Mouse (Mus musculus) heart, adult 2 months (tissue): ENCODE measurements around the gene Dnah3. TPM values are rescaled to one million over a fixed set of nuclear protein-coding genes. Genes with fewer than 3 reads are reported as not detected.

ENCODE experiments used
- DNase-seq, 2 experiments: peaks; one replicate each; pipeline ENCODE4 v3.0.0; 2021
- H3K27ac ChIP-seq: fragments of 200-600 bp; 2 replicates; pipeline ENCODE4 v1.8.1; 2022
- H3K27me3 ChIP-seq: fragments of 200-500 bp; 2 replicates; pipeline ENCODE4 v1.6.1; 2012; ENCODE audit warnings: mild to moderate bottlenecking, low read length, inconsistent platforms, mixed read lengths; ENCODE audit not compliant: control insufficient read depth, insufficient read depth
- H3K36me3 ChIP-seq: fragments of 200-500 bp; 2 replicates; pipeline ENCODE4 v1.6.1; 2012; ENCODE audit warnings: low read length, inconsistent platforms; ENCODE audit not compliant: control insufficient read depth, insufficient read depth
- H3K4me1 ChIP-seq: fragments of 200-500 bp; 2 replicates; pipeline ENCODE4 v1.6.1; 2011; ENCODE audit warnings: low read length; ENCODE audit not compliant: control insufficient read depth, insufficient read depth
- H3K4me3 ChIP-seq: fragments of 200-600 bp; 2 replicates; pipeline ENCODE4 v1.8.1; 2022
- H3K79me2 ChIP-seq: fragments of 200-500 bp; replicated peaks from 2 replicates; pipeline ENCODE4 v1.6.1; 2012; ENCODE audit warnings: mild to moderate bottlenecking, inconsistent platforms, low read length, moderate library complexity, mixed read lengths; ENCODE audit not compliant: control insufficient read depth, insufficient read depth
- H3K9ac ChIP-seq: fragments of 200-500 bp; 2 replicates; pipeline ENCODE4 v1.6.1; 2012; ENCODE audit warnings: low read depth, mild to moderate bottlenecking, control low read depth, inconsistent platforms, low read length, mixed read lengths
- CTCF ChIP-seq: fragments of 200-600 bp; IDR thresholded peaks from 2 replicates; pipeline ENCODE4 v1.8.1; 2022; ENCODE audit warnings: antibody characterized with exemption, mild to moderate bottlenecking, moderate library complexity
- EP300 ChIP-seq: fragments of 200-500 bp; IDR thresholded peaks from 2 replicates; pipeline ENCODE4 v1.6.1; 2011; ENCODE audit warnings: low read depth, low read length, control low read depth; ENCODE audit not compliant: insufficient read depth
- POLR2A ChIP-seq: fragments of 200-500 bp; IDR thresholded peaks from 2 replicates; pipeline ENCODE4 v1.6.1; 2011; ENCODE audit warnings: mild to moderate bottlenecking, low read depth, low read length, control low read depth; ENCODE audit not compliant: insufficient read depth
- WGBS: fragments of 180-500 bp; shearing (Covaris S2); methylation state at CpG from one replicate; pipeline ENCODE4 v1.1.7; 2018; 5-methylcytosine and 5-hydroxymethylcytosine counted together
- intact Hi-C: fragments of 180-260 bp; cut with DNase I; formaldehyde crosslinking; loops from one replicate; pipeline ENCODE4 v1.15.1; 2025
- polyA plus RNA-seq: library from polyadenylated mRNA; depleted of rRNA; stranded (reverse); fragments of >200 nt; gene quantifications from 2 replicates; pipeline ENCODE4 v1.2.3, GENCODE M21; 2012
- total RNA-seq, 2 experiments: library from RNA; stranded (reverse); gene quantifications; 2 replicates each; pipeline ENCODE4 v1.2.3; 2021

Gene Dnah3
- total and polyA plus RNA-seq, 3 experiments, result 0.59 TPM; not detected in 2

- Histone ChIP-seq H3K36me3 (no peaks in the 10 kb centered on the region), H3K79me2 (no peaks in the 10 kb centered on the region), H3K27ac (peak overlapping the region; percentile 51), H3K4me1 (peaks cover 6% of the 10 kb centered on the region), H3K27me3 (no peaks in the 10 kb centered on the region), H3K9ac (no peak overlapping the region), H3K4me3 (no peak overlapping the region)
- intact Hi-C loops, result loop anchor here (5.0 kb wide), 2 partner anchors 63 to 113 kb away; partner anchors contain the start of genes Dcun1d3 and Lyrm1
- 64% methylated on average over 6 of the region's 6 CpGs for WGBS
- TF ChIP-seq CTCF (no peak), POLR2A (no peak), EP300 (no peak)
- peak; percentile 12 to 30 for DNase-seq
Observed at GRCm38 (mm10) chr7:119960546-119960945, 134.5 kb downstream of the Dnah3 start.

- Histone ChIP-seq H3K79me2 (no peaks in the 10 kb centered on the region), H3K4me3 (no peak overlapping the region), H3K27me3 (no peaks in the 10 kb centered on the region), H3K9ac (no peak overlapping the region), H3K36me3 (no peaks in the 10 kb centered on the region), H3K4me1 (peaks cover 6% of the 10 kb centered on the region), H3K27ac (no peak overlapping the region; the same call in 1 of the 2 replicates)
- intact Hi-C loops, result loop anchor here (5.0 kb wide), 2 partner anchors 63 to 113 kb away; partner anchors contain the start of genes Dcun1d3 and Lyrm1
- peak; percentile 31 to 41 for DNase-seq
- TF ChIP-seq EP300 (no peak), POLR2A (no peak), CTCF (no peak)
- WGBS, result 64% methylated on average over 6 of the region's 6 CpGs
Observed at GRCm38 (mm10) chr7:119960006-119960405, 135.1 kb downstream of the Dnah3 start.

GRCm38 (mm10) chr7:119959491-119959890, 135.6 kb downstream of the Dnah3 start:
- no peaks in the 10 kb centered on the region for H3K27me3 ChIP-seq
- 94% methylated on average over 4 of the region's 4 CpGs for WGBS
- intact Hi-C loops, result no loop called here
- H3K4me3 ChIP-seq, result no peak overlapping the region
- H3K36me3 ChIP-seq, result no peaks in the 10 kb centered on the region
- H3K9ac ChIP-seq, result no peak overlapping the region
- no peak for DNase-seq
- H3K79me2 ChIP-seq, result no peaks in the 10 kb centered on the region
- TF ChIP-seq EP300 (no peak), CTCF (no peak), POLR2A (no peak)
- peaks cover 6% of the 10 kb centered on the region for H3K4me1 ChIP-seq
- H3K27ac ChIP-seq, result no peak overlapping the region

GRCm38 (mm10) chr7:119959091-119959490, 136.0 kb downstream of the Dnah3 start:
- WGBS, result 62% methylated on average over 4 of the region's 4 CpGs
- no peaks in the 10 kb centered on the region for H3K79me2 ChIP-seq
- no peaks in the 10 kb centered on the region for H3K36me3 ChIP-seq
- no peak for DNase-seq
- peaks cover 6% of the 10 kb centered on the region for H3K4me1 ChIP-seq
- H3K4me3 ChIP-seq, result no peak overlapping the region
- no peak overlapping the region for H3K9ac ChIP-seq
- no peak overlapping the region for H3K27ac ChIP-seq
- no peaks in the 10 kb centered on the region for H3K27me3 ChIP-seq
- intact Hi-C loops, result no loop called here
- TF ChIP-seq CTCF, result no peak

- no peaks in the 10 kb centered on the region for H3K27me3 ChIP-seq
- H3K27ac ChIP-seq, result no peak overlapping the region
- no peak overlapping the region for H3K4me3 ChIP-seq
- H3K4me1 ChIP-seq, result peaks cover 6% of the 10 kb centered on the region
- DNase-seq, result no peak
- H3K36me3 ChIP-seq, result no peaks in the 10 kb centered on the region
- no peak overlapping the region for H3K9ac ChIP-seq
- H3K79me2 ChIP-seq, result no peaks in the 10 kb centered on the region
- intact Hi-C loops, result no loop called here
- TF ChIP-seq CTCF, result no peak
- no peak for TF ChIP-seq EP300
- TF ChIP-seq POLR2A, result no peak
Observed at GRCm38 (mm10) chr7:119957421-119957820, 137.7 kb downstream of the Dnah3 start.

- TF ChIP-seq POLR2A (no peak), CTCF (no peak), EP300 (no peak)
- 46% methylated on average over 1 of the region's 1 CpGs for WGBS
- Histone ChIP-seq H3K4me3 (no peak overlapping the region), H3K27me3 (no peaks in the 10 kb centered on the region), H3K36me3 (no peaks in the 10 kb centered on the region), H3K79me2 (no peaks in the 10 kb centered on the region), H3K27ac (no peak overlapping the region), H3K9ac (no peak overlapping the region), H3K4me1 (no peaks in the 10 kb centered on the region)
- no peak for DNase-seq
- intact Hi-C loops, result no loop called here
Observed at GRCm38 (mm10) chr7:119954047-119954446, 141.0 kb downstream of the Dnah3 start.
